Mouse (Mus musculus): ENCODE measurements at regions not wholly inside any gene's neighbourhood (a gene's known extent, or its start where the extent isn't known, plus 50 kb on each side); places are given as distances from the start of the nearest gene placed in this dataset.
"Not testable (repeated sequence)": the region's sequence is repeated elsewhere in the genome, so short reads cannot be mapped to it uniquely, and the experiment has no call there.

- WGBS, result 67% methylated on average over 11 of the region's 11 CpGs
- no peaks in the 10 kb centered on the region for H3K27me3 ChIP-seq (replicated peaks; ENCODE audit: control insufficient read depth, insufficient read depth, low read length)
- no peaks in the 10 kb centered on the region for H3K9me3 ChIP-seq (ENCODE audit: control insufficient read depth, low read length)
- no peak overlapping the region for H3K27ac ChIP-seq (ENCODE audit: low read depth, low read length)
- H3K36me3 ChIP-seq (ENCODE audit: control insufficient read depth, insufficient read depth, low read length), result no peaks in the 10 kb centered on the region
- H3K4me2 ChIP-seq (ENCODE audit: low read length), result no peak overlapping the region
- no peak overlapping the region for H3K9ac ChIP-seq (ENCODE audit: low read depth, low read length)
- H3K4me3 ChIP-seq (ENCODE audit: low read length), result no peak overlapping the region
- H3K4me1 ChIP-seq (ENCODE audit: control insufficient read depth, insufficient read depth, low read depth, low read length), result no peaks in the 10 kb centered on the region
- no peak for ATAC-seq
These were observed 222.7 kb upstream of the Arid2 start for GRCm38 (mm10) chr15:96064499-96065217.

- Histone ChIP-seq H3K4me1 (ENCODE audit: control insufficient read depth, insufficient read depth, low read depth, low read length) (no peaks in the 10 kb centered on the region), H3K27ac (ENCODE audit: low read depth, low read length) (no peak overlapping the region), H3K4me2 (ENCODE audit: low read length) (no peak overlapping the region), H3K27me3 (replicated peaks; ENCODE audit: control insufficient read depth, insufficient read depth, low read length) (no peaks in the 10 kb centered on the region), H3K9ac (ENCODE audit: low read depth, low read length) (no peak overlapping the region), H3K9me3 (ENCODE audit: control insufficient read depth, low read length) (no peaks in the 10 kb centered on the region), H3K36me3 (ENCODE audit: control insufficient read depth, insufficient read depth, low read length) (no peaks in the 10 kb centered on the region), H3K4me3 (ENCODE audit: low read length) (no peak overlapping the region)
- 81% methylated on average over 9 of the region's 9 CpGs for WGBS
- no peak for ATAC-seq
These were observed 211.7 kb upstream of the Arid2 start for GRCm38 (mm10) chr15:96075615-96076014.

- Histone ChIP-seq H3K27ac (ENCODE audit: low read depth, low read length) (no peak overlapping the region), H3K27me3 (replicated peaks; ENCODE audit: control insufficient read depth, insufficient read depth, low read length) (no peaks in the 10 kb centered on the region), H3K4me1 (ENCODE audit: control insufficient read depth, insufficient read depth, low read depth, low read length) (no peaks in the 10 kb centered on the region), H3K36me3 (ENCODE audit: control insufficient read depth, insufficient read depth, low read length) (no peaks in the 10 kb centered on the region), H3K4me3 (ENCODE audit: low read length) (no peak overlapping the region), H3K9ac (ENCODE audit: low read depth, low read length) (no peak overlapping the region), H3K4me2 (ENCODE audit: low read length) (no peak overlapping the region), H3K9me3 (ENCODE audit: control insufficient read depth, low read length) (no peaks in the 10 kb centered on the region)
- no peak for ATAC-seq
- WGBS, result 66% methylated on average over 5 of the region's 5 CpGs
These were observed 209.6 kb upstream of the Arid2 start for GRCm38 (mm10) chr15:96077756-96078155.

GRCm38 (mm10) chr15:96078580-96078979 lies 208.7 kb upstream of the Arid2 start:
- no peaks in the 10 kb centered on the region for H3K4me1 ChIP-seq (ENCODE audit: control insufficient read depth, insufficient read depth, low read depth, low read length)
- H3K36me3 ChIP-seq (ENCODE audit: control insufficient read depth, insufficient read depth, low read length), result no peaks in the 10 kb centered on the region
- no peak overlapping the region for H3K27ac ChIP-seq (ENCODE audit: low read depth, low read length)
- ATAC-seq, result no peak
- no peaks in the 10 kb centered on the region for H3K27me3 ChIP-seq (replicated peaks; ENCODE audit: control insufficient read depth, insufficient read depth, low read length)
- 60% methylated on average over 2 of the region's 2 CpGs for WGBS
- H3K9ac ChIP-seq (ENCODE audit: low read depth, low read length), result no peak overlapping the region
- no peaks in the 10 kb centered on the region for H3K9me3 ChIP-seq (ENCODE audit: control insufficient read depth, low read length)
- H3K4me3 ChIP-seq (ENCODE audit: low read length), result no peak overlapping the region
- H3K4me2 ChIP-seq (ENCODE audit: low read length), result no peak overlapping the region

- Histone ChIP-seq H3K4me1 (ENCODE audit: control insufficient read depth, insufficient read depth, low read depth, low read length) (no peaks in the 10 kb centered on the region), H3K9ac (ENCODE audit: low read depth, low read length) (no peak overlapping the region), H3K27me3 (replicated peaks; ENCODE audit: control insufficient read depth, insufficient read depth, low read length) (no peaks in the 10 kb centered on the region), H3K4me3 (ENCODE audit: low read length) (no peak overlapping the region), H3K9me3 (ENCODE audit: control insufficient read depth, low read length) (no peaks in the 10 kb centered on the region), H3K4me2 (ENCODE audit: low read length) (no peak overlapping the region), H3K27ac (ENCODE audit: low read depth, low read length) (no peak overlapping the region), H3K36me3 (ENCODE audit: control insufficient read depth, insufficient read depth, low read length) (no peaks in the 10 kb centered on the region)
- 94% methylated on average over 9 of the region's 9 CpGs for WGBS
- ATAC-seq, result no peak
These were observed 197.6 kb upstream of the Arid2 start for GRCm38 (mm10) chr15:96089676-96090075.

- Histone ChIP-seq H3K9ac (ENCODE audit: low read depth, low read length) (no peak overlapping the region), H3K4me2 (ENCODE audit: low read length) (no peak overlapping the region), H3K36me3 (ENCODE audit: control insufficient read depth, insufficient read depth, low read length) (no peaks in the 10 kb centered on the region), H3K27ac (ENCODE audit: low read depth, low read length) (no peak overlapping the region), H3K9me3 (ENCODE audit: control insufficient read depth, low read length) (no peaks in the 10 kb centered on the region), H3K4me1 (ENCODE audit: control insufficient read depth, insufficient read depth, low read depth, low read length) (no peaks in the 10 kb centered on the region), H3K4me3 (ENCODE audit: low read length) (no peak overlapping the region), H3K27me3 (replicated peaks; ENCODE audit: control insufficient read depth, insufficient read depth, low read length) (no peaks in the 10 kb centered on the region)
- ATAC-seq, result no peak
- WGBS, result 83% methylated on average over 3 of the region's 3 CpGs
These were observed 190.9 kb upstream of the Arid2 start for GRCm38 (mm10) chr15:96096438-96096837.

DNA sequence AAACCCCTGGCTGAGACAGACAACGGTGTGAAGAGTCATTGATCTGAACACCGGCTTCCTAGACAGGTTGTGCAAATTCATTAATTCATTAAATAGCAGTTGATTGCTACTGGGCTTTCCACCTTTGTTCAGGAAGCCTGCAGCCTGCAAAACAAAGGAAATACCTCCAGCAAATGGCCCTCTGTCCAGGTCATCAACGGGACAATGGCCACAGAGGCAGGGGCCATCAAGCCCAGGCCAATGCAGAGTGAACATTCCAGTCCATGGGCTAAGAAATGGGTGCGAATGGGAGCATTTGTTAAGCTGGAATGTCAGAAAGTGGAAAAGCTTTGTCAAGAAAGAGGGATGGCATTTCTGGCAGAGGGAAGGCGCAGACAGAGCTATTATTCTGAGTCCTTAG lies 188.5 kb upstream of the Arid2 start:
- Histone ChIP-seq H3K9ac (ENCODE audit: low read depth, low read length) (no peak overlapping the region), H3K4me3 (ENCODE audit: low read length) (no peak overlapping the region), H3K27ac (ENCODE audit: low read depth, low read length) (no peak overlapping the region), H3K36me3 (ENCODE audit: control insufficient read depth, insufficient read depth, low read length) (no peaks in the 10 kb centered on the region), H3K4me2 (ENCODE audit: low read length) (no peak overlapping the region), H3K9me3 (ENCODE audit: control insufficient read depth, low read length) (no peaks in the 10 kb centered on the region), H3K27me3 (replicated peaks; ENCODE audit: control insufficient read depth, insufficient read depth, low read length) (no peaks in the 10 kb centered on the region), H3K4me1 (ENCODE audit: control insufficient read depth, insufficient read depth, low read depth, low read length) (no peaks in the 10 kb centered on the region)
- WGBS, result 58% methylated on average over 5 of the region's 5 CpGs
- ATAC-seq, result no peak

- not testable (repeated sequence) for H3K4me3 ChIP-seq (ENCODE audit: low read length); H3K27ac ChIP-seq (ENCODE audit: low read depth, low read length); H3K9me3 ChIP-seq (ENCODE audit: control insufficient read depth, low read length); H3K36me3 ChIP-seq (ENCODE audit: control insufficient read depth, insufficient read depth, low read length); H3K27me3 ChIP-seq (replicated peaks; ENCODE audit: control insufficient read depth, insufficient read depth, low read length); H3K9ac ChIP-seq (ENCODE audit: low read depth, low read length); ATAC-seq; H3K4me1 ChIP-seq (ENCODE audit: control insufficient read depth, insufficient read depth, low read depth, low read length); H3K4me2 ChIP-seq (ENCODE audit: low read length)
- WGBS, result 73% methylated on average over 11 of the region's 13 CpGs
These were observed 187.3 kb upstream of the Arid2 start for GRCm38 (mm10) chr15:96099844-96100640.

DNA sequence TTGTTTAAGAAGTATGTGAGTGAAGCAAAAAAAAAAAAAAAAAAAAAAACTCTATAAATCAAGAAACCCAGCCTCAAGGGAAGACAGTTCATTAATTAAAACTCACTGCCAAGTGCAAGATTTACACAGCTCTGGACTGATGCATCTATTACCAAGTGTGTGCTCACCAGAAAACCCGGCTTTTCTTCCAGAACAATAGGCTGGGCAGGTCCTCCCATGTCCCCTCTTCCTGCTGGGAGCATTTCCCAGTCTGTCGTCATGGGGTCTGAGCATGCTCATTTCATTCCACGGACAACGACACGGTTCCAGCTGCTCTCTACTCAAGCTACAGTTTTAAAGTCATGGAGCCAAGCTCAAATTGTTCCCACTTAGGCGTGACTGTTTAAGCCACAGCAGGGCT lies 183.6 kb upstream of the Arid2 start:
- H3K27me3 ChIP-seq (replicated peaks; ENCODE audit: control insufficient read depth, insufficient read depth, low read length), result no peaks in the 10 kb centered on the region
- peak; percentile 82 for ATAC-seq
- no peak overlapping the region for H3K27ac ChIP-seq (ENCODE audit: low read depth, low read length)
- no peaks in the 10 kb centered on the region for H3K4me1 ChIP-seq (ENCODE audit: control insufficient read depth, insufficient read depth, low read depth, low read length)
- 15% methylated on average over 6 of the region's 6 CpGs for WGBS
- no peaks in the 10 kb centered on the region for H3K9me3 ChIP-seq (ENCODE audit: control insufficient read depth, low read length)
- no peak overlapping the region for H3K9ac ChIP-seq (ENCODE audit: low read depth, low read length)
- H3K4me2 ChIP-seq (ENCODE audit: low read length), result no peak overlapping the region
- H3K4me3 ChIP-seq (ENCODE audit: low read length), result no peak overlapping the region
- no peaks in the 10 kb centered on the region for H3K36me3 ChIP-seq (ENCODE audit: control insufficient read depth, insufficient read depth, low read length)
